Mouse (Mus musculus) forebrain, embryonic 12.5 days (tissue): ENCODE measurements at regions not wholly inside any gene's neighbourhood (a gene's known extent, or its start where the extent isn't known, plus 50 kb on each side); places are given as distances from the start of the nearest gene placed in this dataset.

Experiments used
- ATAC-seq: fragments of 200-750 bp; cut with Nextera tagmentation; 2 replicates; pipeline ENCODE4 v1.8.0; 2017; ENCODE audit warnings: moderate TSS enrichment; ENCODE audit not compliant: low FRiP score
- H3K27ac ChIP-seq: fragments of 300-500 bp; sonication (generic); 2 replicates; pipeline ENCODE4 v1.5.1; 2016; ENCODE audit warnings: mild to moderate bottlenecking
- H3K27me3 ChIP-seq: fragments of 300-500 bp; sonication (generic); 2 replicates; pipeline ENCODE4 v1.6.1; 2016; ENCODE audit warnings: mild to moderate bottlenecking
- H3K36me3 ChIP-seq: fragments of 300-500 bp; sonication (generic); replicated peaks from 2 replicates; pipeline ENCODE4 v1.6.1; 2016; ENCODE audit warnings: mild to moderate bottlenecking
- H3K4me1 ChIP-seq: fragments of 300-500 bp; sonication (generic); 2 replicates; pipeline ENCODE4 v1.6.1; 2016
- H3K4me2 ChIP-seq: fragments of 300-500 bp; sonication (generic); 2 replicates; pipeline ENCODE4 v1.6.1; 2016; ENCODE audit warnings: mild to moderate bottlenecking, moderate library complexity
- H3K4me3 ChIP-seq: fragments of 300-500 bp; sonication (generic); replicated peaks from 2 replicates; pipeline ENCODE4 v1.5.1; 2016; ENCODE audit warnings: mild to moderate bottlenecking
- H3K9ac ChIP-seq: fragments of 300-500 bp; sonication (generic); 2 replicates; pipeline ENCODE4 v1.6.1; 2016; ENCODE audit warnings: mild to moderate bottlenecking
- H3K9me3 ChIP-seq: fragments of 300-500 bp; sonication (generic); 2 replicates; pipeline ENCODE4 v1.6.1; 2016
- WGBS: fragments of 180-500 bp; shearing (Covaris S2); methylation state at CpG from one replicate; pipeline ENCODE4 v1.1.7; 2016; 5-methylcytosine and 5-hydroxymethylcytosine counted together

DNA sequence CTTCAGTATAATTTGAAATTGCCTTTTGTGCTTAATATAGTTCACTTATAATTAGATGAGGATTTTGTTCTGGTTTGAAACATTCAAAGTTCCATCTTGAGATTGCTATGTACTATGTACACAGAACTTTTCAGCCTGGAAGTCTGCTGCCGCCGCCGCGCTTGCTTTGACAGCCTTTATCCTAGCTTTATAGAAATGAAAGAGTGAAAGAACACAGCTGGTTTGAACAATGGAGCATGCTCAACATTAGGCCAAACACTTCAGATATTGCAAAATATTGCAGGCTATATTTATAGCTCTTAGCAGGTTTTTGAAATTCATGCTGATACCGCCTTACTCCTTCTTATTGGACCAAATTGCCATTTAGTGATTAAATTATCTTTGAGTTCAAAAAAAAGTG, 305.1 kb upstream of the Prkd1 start:
- H3K4me2 ChIP-seq, result no peak overlapping the region
- 97% methylated on average over 5 of the region's 5 CpGs for WGBS
- H3K4me3 ChIP-seq, result no peak overlapping the region
- no peaks in the 10 kb centered on the region for H3K27me3 ChIP-seq
- H3K9ac ChIP-seq, result no peak overlapping the region
- no peaks in the 10 kb centered on the region for H3K36me3 ChIP-seq
- no peak overlapping the region for H3K27ac ChIP-seq
- no peaks in the 10 kb centered on the region for H3K4me1 ChIP-seq
- 0 out of 2 replicates have a peak, but pooled peaks cover 5% of the 10 kb centered on the region for H3K9me3 ChIP-seq
- ATAC-seq, result no peak

DNA sequence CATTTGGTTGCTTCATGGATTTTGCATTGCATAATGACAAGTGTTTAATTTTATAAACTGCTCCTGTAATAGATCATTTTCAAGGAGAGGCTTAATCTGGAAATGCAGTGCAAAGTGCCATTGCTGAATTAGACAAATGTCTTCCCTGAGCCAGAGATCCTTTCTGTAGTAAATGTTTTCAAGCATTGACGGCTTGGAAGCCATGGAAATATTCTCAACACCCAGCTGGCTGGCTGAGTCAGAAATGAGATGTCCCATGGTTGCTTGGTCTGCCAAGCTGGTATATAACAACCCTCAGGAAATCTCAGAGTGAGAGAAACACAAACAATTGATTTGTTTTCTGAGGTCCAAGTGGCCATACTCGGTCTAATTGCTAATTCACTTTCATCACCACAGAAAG, 298.1 kb upstream of the Prkd1 start:
- ATAC-seq, result no peak
- Histone ChIP-seq H3K27me3 (peaks cover 3% of the 10 kb centered on the region; the same call in 1 of the 2 replicates), H3K4me2 (no peak overlapping the region), H3K9ac (no peak overlapping the region), H3K27ac (no peak overlapping the region), H3K9me3 (no peaks in the 10 kb centered on the region), H3K36me3 (no peaks in the 10 kb centered on the region), H3K4me3 (no peak overlapping the region), H3K4me1 (peaks cover 5% of the 10 kb centered on the region; the same call in 1 of the 2 replicates)
- WGBS, result 77% methylated on average over 2 of the region's 2 CpGs

DNA sequence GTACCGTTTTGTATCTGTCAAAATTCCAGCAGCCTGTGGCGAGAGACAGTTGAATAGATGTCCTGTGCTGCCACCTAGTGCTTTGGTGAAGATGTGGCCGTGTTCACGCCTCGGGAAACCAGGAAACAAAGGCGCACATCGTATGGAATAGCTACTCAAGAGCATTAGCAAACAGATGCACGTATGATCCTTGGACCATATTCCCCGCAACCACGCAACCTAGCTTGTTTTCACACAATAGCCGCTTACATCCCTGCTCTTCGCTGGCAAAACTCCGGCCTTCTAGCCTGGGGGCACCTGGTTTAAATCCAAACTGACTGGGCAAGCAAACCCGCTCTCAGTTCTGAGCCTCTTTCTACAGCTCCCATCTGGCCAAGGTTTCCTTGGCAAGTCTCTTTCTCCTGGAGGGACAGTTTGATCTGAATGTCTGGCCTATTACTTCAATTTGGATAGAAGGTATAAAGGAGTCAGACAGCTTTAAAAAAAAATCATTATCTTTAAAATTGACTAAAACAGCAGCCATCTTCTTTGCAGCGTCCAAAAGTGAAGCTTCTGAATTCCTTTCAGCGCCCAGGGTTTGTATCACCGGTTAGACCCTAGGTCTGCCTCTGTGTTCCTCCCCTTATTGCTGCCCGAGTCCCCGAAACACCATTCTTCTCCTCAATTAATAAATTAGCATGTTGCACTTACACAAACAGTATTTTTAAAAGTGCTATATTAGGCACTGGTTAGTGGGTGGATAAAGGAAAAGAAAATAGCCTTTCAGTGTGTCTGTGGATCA, 295.0 kb upstream of the Prkd1 start:
- Histone ChIP-seq H3K4me3 (peak overlapping the region; percentile 32), H3K27me3 (peaks cover 3% of the 10 kb centered on the region; the same call in 1 of the 2 replicates), H3K9ac (peak overlapping the region; percentile 57), H3K4me2 (peak overlapping the region; percentile 57), H3K36me3 (no peaks in the 10 kb centered on the region), H3K27ac (0 out of 2 replicates have a peak overlapping the region, but pooled peaks have one; percentile 36), H3K9me3 (no peaks in the 10 kb centered on the region), H3K4me1 (peaks cover 5% of the 10 kb centered on the region; the same call in 1 of the 2 replicates)
- peak; percentile 90 for ATAC-seq
- 20% methylated on average over 19 of the region's 19 CpGs for WGBS

DNA sequence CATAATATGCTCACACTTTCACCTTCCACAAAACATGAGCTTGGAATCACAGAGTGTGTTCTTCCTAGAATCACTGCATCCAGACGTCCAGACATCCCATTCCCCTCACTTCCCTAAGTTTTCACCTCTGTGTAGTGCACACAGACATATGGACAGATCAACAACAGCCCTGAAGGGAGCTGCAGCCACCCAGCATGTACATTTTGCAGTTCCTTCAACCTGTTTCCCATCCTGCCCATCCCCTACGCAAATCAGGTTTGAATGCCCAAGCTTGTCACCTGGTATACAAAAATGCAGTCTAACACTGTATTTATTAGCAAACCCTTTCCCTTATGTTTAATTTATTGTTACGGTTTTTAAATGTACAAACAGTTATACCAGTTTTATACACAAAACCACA, 294.4 kb upstream of the Prkd1 start:
- Histone ChIP-seq H3K9me3 (no peaks in the 10 kb centered on the region), H3K27ac (no peak overlapping the region), H3K4me2 (no peak overlapping the region), H3K4me3 (no peak overlapping the region), H3K9ac (no peak overlapping the region), H3K4me1 (peaks cover 5% of the 10 kb centered on the region; the same call in 1 of the 2 replicates), H3K27me3 (peaks cover 3% of the 10 kb centered on the region; the same call in 1 of the 2 replicates), H3K36me3 (no peaks in the 10 kb centered on the region)
- ATAC-seq, result peak; percentile 36; the same call in 1 of the 2 replicates
- WGBS, result 44% methylated on average over 3 of the region's 3 CpGs

DNA sequence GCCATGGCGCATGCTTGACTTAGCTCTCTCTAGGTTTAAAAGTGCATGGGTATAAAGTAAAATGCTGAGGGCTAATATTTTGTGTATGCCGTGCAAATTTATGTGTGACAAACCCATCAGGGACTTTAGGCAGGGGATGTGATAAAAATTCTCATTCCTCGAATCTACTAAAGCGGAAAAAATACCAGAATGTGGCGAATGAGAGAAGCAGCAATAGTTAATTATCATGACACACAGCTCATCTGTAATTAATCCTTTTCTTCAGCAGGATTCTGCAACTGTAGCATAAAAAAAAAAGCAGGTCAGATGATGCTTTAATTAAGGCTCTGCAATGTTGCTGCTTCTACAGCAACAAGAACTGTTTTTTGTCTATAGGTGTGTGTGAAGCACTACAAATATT, 286.6 kb upstream of the Prkd1 start:
- no peaks in the 10 kb centered on the region for H3K27me3 ChIP-seq

DNA sequence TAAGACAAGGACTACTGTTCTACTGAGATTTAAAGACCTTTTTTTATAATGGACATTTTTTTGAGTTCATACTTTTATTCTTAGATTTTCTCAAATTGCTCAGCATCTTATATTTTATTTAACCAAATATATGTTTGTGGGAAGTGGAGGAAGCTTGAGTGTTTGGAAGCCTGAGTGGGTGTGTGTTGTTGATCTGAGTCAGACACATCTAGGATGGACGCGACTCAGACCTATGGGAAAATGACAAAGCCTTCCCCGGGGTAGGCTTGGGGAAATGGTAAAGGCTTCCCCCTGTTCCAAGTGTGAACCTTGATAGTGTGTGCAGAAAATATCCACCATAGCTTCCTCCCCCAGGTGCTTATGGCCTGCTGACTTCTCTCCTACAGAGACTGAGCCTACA, 283.6 kb upstream of the Prkd1 start:
- H3K27me3 ChIP-seq, result no peaks in the 10 kb centered on the region
- H3K4me3 ChIP-seq, result no peak overlapping the region
- no peaks in the 10 kb centered on the region for H3K9me3 ChIP-seq
- no peaks in the 10 kb centered on the region; the same call in 1 of the 2 replicates for H3K4me1 ChIP-seq
- H3K27ac ChIP-seq, result no peak overlapping the region
- no peak for ATAC-seq
- no peaks in the 10 kb centered on the region for H3K36me3 ChIP-seq
- H3K9ac ChIP-seq, result no peak overlapping the region
- no peak overlapping the region for H3K4me2 ChIP-seq
- 95% methylated on average over 3 of the region's 3 CpGs for WGBS

More for the DNA sequence above, 286.6 kb upstream of the Prkd1 start:
- no peaks in the 10 kb centered on the region; the same call in 1 of the 2 replicates for H3K4me1 ChIP-seq
- no peak overlapping the region for H3K4me2 ChIP-seq
- no peaks in the 10 kb centered on the region for H3K9me3 ChIP-seq
- H3K36me3 ChIP-seq, result no peaks in the 10 kb centered on the region
- no peak overlapping the region for H3K9ac ChIP-seq
- no peak overlapping the region for H3K4me3 ChIP-seq
- no peak overlapping the region for H3K27ac ChIP-seq
- ATAC-seq, result no peak
- WGBS, result 73% methylated on average over 5 of the region's 5 CpGs

DNA sequence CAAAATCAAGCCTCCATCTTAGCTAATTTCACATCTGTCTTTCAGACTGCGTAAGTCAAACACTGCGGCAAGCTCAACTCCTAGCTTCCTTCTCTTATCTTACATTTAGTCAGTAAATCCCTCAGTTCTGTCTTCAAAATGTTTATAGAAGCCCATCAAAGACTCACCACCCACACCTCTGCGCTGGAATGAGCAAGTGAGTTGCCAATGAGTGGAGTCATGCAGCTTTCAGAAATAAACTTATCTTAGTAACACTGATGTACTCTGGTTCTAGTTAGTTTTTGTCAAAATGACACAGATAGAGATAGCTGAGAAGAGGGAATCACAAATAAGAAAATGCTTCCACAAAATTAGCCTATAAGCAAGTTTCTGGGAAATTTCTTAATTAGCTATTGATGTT, 280.7 kb upstream of the Prkd1 start:
- Histone ChIP-seq H3K4me1 (no peaks in the 10 kb centered on the region), H3K36me3 (no peaks in the 10 kb centered on the region), H3K4me3 (no peak overlapping the region), H3K4me2 (no peak overlapping the region), H3K9ac (no peak overlapping the region), H3K27me3 (no peaks in the 10 kb centered on the region), H3K27ac (no peak overlapping the region), H3K9me3 (no peaks in the 10 kb centered on the region)
- no peak for ATAC-seq
- 96% methylated on average over 3 of the region's 3 CpGs for WGBS

DNA sequence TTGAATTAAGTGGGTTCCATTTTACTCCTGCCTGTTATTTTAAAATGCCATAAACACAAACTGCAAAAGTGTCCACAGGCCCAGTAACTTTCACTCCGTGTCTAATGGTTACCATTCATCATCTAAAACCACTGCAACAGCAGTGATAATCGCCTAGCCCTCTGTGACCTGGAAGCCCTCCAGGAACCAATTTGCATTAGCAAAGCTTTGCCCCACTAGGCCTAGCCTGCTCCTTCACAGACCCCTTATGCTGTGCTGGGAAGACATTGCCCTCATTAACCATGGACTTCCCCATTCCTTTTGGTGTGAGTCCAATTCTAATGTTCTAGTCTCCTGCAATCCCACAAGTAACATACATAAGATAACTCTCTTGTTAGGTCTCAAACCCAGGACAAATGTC, 277.3 kb upstream of the Prkd1 start:
- WGBS, result 32% methylated on average over 2 of the region's 2 CpGs
- Histone ChIP-seq H3K4me3 (no peak overlapping the region), H3K27me3 (no peaks in the 10 kb centered on the region), H3K9me3 (no peaks in the 10 kb centered on the region), H3K36me3 (no peaks in the 10 kb centered on the region), H3K27ac (no peak overlapping the region), H3K4me1 (no peaks in the 10 kb centered on the region), H3K9ac (no peak overlapping the region), H3K4me2 (no peak overlapping the region)
- no peak for ATAC-seq

DNA sequence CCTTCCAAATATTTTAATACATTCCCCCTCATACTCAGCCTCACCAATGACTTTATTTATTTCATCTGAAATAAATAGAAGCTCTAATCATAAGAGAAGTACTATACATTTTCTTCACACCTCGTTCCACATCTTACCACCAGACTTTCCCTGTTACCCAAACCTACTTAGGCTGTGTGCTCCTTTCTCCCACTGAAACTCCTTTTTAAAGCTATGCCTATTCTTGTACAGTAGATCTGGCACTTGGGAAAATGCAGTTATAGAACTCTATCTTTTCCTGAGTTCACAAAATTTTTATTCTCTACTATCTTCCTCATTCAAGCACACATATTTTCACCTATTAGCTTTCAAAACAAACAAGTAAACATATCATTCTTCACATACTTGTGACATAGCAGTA, 272.8 kb upstream of the Prkd1 start:
- Histone ChIP-seq H3K9me3 (no peaks in the 10 kb centered on the region), H3K36me3 (no peaks in the 10 kb centered on the region), H3K4me1 (no peaks in the 10 kb centered on the region), H3K4me3 (no peak overlapping the region), H3K27me3 (no peaks in the 10 kb centered on the region), H3K4me2 (no peak overlapping the region), H3K9ac (no peak overlapping the region), H3K27ac (no peak overlapping the region)
- 87% methylated on average over 1 of the region's 1 CpGs for WGBS
- no peak for ATAC-seq

DNA sequence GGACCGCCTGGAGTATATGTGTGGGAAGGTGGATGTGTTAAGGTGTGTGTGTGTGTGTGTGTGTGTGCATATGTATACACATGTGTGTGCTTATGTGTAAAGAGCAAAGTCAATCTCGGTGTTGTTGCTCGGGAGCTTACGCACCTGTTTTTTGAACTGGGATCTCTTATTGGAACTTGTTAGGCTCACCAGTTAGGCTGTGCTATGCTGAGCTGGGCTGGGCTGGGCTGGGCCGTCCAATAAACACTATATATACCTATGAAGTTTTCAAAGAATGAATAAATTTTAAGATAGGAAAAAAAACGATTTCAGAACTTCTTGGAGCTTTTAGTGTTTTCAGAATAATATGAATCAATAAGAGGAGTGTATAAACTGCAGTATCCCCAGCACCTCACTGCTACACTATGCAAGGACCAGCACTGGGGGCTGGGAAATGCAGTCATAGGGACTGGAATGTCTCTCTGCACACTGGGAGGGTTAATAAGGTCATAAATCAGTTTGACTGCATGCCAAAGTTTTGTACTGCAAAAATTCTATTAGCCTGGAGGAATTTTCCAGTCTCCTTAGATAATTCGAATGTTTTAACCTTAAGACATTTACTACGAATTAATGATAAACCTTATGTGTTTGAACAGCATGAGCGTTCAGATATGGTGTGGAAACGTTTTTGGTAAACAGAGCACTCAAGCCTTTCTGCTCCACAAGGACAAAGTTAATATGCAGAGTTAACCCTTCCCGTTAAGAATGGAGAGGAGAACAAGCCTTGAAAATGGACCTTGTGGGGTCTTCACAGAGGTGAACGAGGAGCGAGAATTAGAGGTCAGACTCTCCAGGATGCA, 250.9 kb upstream of the Prkd1 start:
- Histone ChIP-seq H3K9me3 (no peaks in the 10 kb centered on the region), H3K4me3 (no peak overlapping the region), H3K27ac (no peak overlapping the region), H3K27me3 (no peaks in the 10 kb centered on the region), H3K4me1 (no peaks in the 10 kb centered on the region), H3K4me2 (no peak overlapping the region), H3K36me3 (no peaks in the 10 kb centered on the region), H3K9ac (no peak overlapping the region)
- no peak for ATAC-seq
- 85% methylated on average over 13 of the region's 13 CpGs for WGBS

DNA sequence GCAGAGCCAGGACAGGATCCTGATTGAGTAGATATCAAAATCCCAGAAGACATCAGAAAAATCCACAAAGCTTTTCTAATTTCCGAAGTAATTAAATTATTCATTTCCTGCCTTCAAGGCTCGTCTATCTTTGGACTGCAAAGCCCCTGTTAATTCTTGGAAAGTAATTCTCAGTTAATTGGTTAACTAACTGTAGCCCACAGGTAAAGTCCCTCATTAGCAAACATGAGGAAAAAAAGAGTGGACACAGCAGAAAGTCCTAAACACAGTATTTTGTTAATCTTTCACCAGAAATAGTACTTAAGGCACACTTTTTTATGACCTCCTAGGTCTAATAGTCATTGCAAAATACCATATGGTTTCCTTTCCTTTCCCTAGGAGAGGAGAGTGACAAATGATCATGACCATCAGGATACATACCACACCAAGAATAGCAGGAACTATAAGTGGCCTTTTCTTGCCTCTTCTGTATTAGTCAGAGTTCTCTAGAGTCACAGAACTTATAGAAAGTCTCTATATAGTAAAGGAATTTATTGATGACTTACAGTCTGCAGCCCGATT, 248.8 kb upstream of the Prkd1 start:
- Histone ChIP-seq H3K4me2 (no peak overlapping the region), H3K4me1 (peaks cover 12% of the 10 kb centered on the region), H3K9me3 (no peaks in the 10 kb centered on the region), H3K36me3 (no peaks in the 10 kb centered on the region), H3K27ac (no peak overlapping the region), H3K4me3 (no peak overlapping the region), H3K9ac (no peak overlapping the region), H3K27me3 (no peaks in the 10 kb centered on the region)
- no peak for ATAC-seq
- WGBS, result 81% methylated on average over 3 of the region's 3 CpGs

DNA sequence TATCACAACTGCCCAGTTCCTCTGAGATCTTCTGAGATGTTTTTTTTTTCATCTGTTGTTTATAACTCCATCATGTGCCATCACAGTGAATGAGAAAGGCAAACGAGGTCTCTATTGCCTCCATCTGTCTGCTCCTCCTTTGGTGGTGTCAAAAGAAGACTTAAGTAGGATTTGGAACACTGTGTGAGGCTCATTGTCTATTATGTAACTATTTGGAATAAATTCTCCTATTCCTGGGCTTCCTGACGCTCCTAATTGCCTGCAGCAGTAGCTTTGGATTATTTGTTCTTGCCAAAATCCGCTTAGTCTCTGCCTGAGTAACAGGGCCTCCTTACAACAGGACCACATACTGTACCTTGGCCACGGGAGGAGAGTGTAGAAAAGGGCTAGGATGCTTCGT, 244.7 kb upstream of the Prkd1 start:
- Histone ChIP-seq H3K36me3 (no peaks in the 10 kb centered on the region), H3K4me3 (no peak overlapping the region), H3K27me3 (no peaks in the 10 kb centered on the region), H3K9me3 (no peaks in the 10 kb centered on the region), H3K9ac (no peak overlapping the region), H3K4me2 (no peak overlapping the region), H3K27ac (no peak overlapping the region), H3K4me1 (peaks cover 12% of the 10 kb centered on the region)
- ATAC-seq, result no peak
- WGBS, result 14% methylated on average over 5 of the region's 5 CpGs
